Mouse (Mus musculus) olfactory bulb, adult 2 months (tissue): ENCODE measurements around the gene Nxnl1.

ENCODE experiments used
- CTCF ChIP-seq: fragments of 200-500 bp; IDR thresholded peaks from 2 replicates; pipeline ENCODE4 v1.5.1; 2012; ENCODE audit warnings: low read depth, mild to moderate bottlenecking, low read length, moderate library complexity; ENCODE audit not compliant: insufficient read depth
- POLR2A ChIP-seq: fragments of 200-500 bp; IDR thresholded peaks from 2 replicates; pipeline ENCODE4 v1.6.1; 2012; ENCODE audit warnings: mild to moderate bottlenecking, low read depth, low read length, moderate library complexity; ENCODE audit not compliant: insufficient read depth

GRCm38 (mm10) chr8:71568941-71569340 lies 2.5 kb upstream of the Nxnl1 start:
- TF ChIP-seq CTCF (no peak), POLR2A (no peak)
